ENCODE assay signal across 11 mouse cellular contexts in genomic region chr16:31501751-31502365, GRCm38 (mm10).
DNase-seq lines count a peak whose midpoint lies in the region; ATAC-seq lines count a peak whose summit lies in the region.
"Had no signal": no experiment of that assay in that cellular context is flagged by ENCODE, and none has a peak within 500 bp of the region (broad histone marks: within the 10 kb centered on the region; RNA-seq: fewer than 3 reads in every experiment).

No protein-coding gene starts in this region.

- peak overlapping the region; percentile 72 for H3K27ac ChIP-seq in neural tube, embryonic 11.5 days (ENCODE audit: low read depth, low read length)
- 0 out of 2 replicates have a peak overlapping the region, but pooled peaks have one; percentile 28 for H3K27ac ChIP-seq in forebrain, embryonic 11.5 days (ENCODE audit: low read depth, low read length)
- H3K27ac ChIP-seq in hindbrain, embryonic 15.5 days (replicated peaks) = peak overlapping the region; percentile 17
- H3K27ac ChIP-seq in neural tube, embryonic 14.5 days (ENCODE audit: low read depth, low read length) = peak overlapping the region; percentile 53; the same call in 1 of the 2 replicates
- H3K27ac ChIP-seq: gastrocnemius, adult 2 months; heart, embryonic 13.5 days; liver, embryonic 13.5 days had no signal

- 58% methylated on average over 14 of the region's 14 CpGs for WGBS in neural tube, embryonic 11.5 days
- WGBS in forebrain, embryonic 11.5 days = 51% methylated on average over 14 of the region's 14 CpGs
- 33% methylated on average over 14 of the region's 14 CpGs for WGBS in hindbrain, embryonic 15.5 days
- WGBS in neural tube, embryonic 14.5 days = 26% methylated on average over 14 of the region's 14 CpGs

- no peaks in the 10 kb centered on the region for H3K9me3 ChIP-seq in neural tube, embryonic 11.5 days (ENCODE audit: control insufficient read depth, low read length)
- no peaks in the 10 kb centered on the region for H3K9me3 ChIP-seq in forebrain, embryonic 11.5 days (ENCODE audit: control insufficient read depth, low read length)
- no peaks in the 10 kb centered on the region for H3K9me3 ChIP-seq in hindbrain, embryonic 15.5 days
- H3K9me3 ChIP-seq in neural tube, embryonic 14.5 days (ENCODE audit: control insufficient read depth, low read length) = no peaks in the 10 kb centered on the region
- H3K9me3 ChIP-seq: heart, embryonic 13.5 days; liver, embryonic 13.5 days had no signal

- no peak for DNase-seq in neural tube, embryonic 11.5 days (ENCODE audit: low spot score)
- DNase-seq in neural tube, embryonic 10.5 days (ENCODE audit: extremely low spot score, low spot score) = no peak
- DNase-seq in forebrain, embryonic 11.5 days (ENCODE audit: low spot score) = no peak
- no peak for DNase-seq in left cerebral cortex, postnatal 25 days (ENCODE audit: low spot score in 2 of 2)
- DNase-seq: gastrocnemius, adult 2 months; liver, embryonic 13.5 days had no signal

- no peaks in the 10 kb centered on the region for H3K36me3 ChIP-seq in neural tube, embryonic 11.5 days (ENCODE audit: control insufficient read depth, insufficient read depth, low read length)
- no peaks in the 10 kb centered on the region for H3K36me3 ChIP-seq in forebrain, embryonic 11.5 days (ENCODE audit: control insufficient read depth, insufficient read depth, low read length)
- no peaks in the 10 kb centered on the region for H3K36me3 ChIP-seq in hindbrain, embryonic 15.5 days
- H3K36me3 ChIP-seq in neural tube, embryonic 14.5 days (ENCODE audit: control insufficient read depth, insufficient read depth, low read length) = no peaks in the 10 kb centered on the region
- H3K36me3 ChIP-seq: heart, embryonic 13.5 days; liver, embryonic 13.5 days had no signal

- H3K4me2 ChIP-seq in neural tube, embryonic 11.5 days (ENCODE audit: low read depth) = no peak overlapping the region
- no peak overlapping the region for H3K4me2 ChIP-seq in forebrain, embryonic 11.5 days (ENCODE audit: low read depth, low read length, severe bottlenecking)
- H3K4me2 ChIP-seq in hindbrain, embryonic 15.5 days = no peak overlapping the region
- no peak overlapping the region for H3K4me2 ChIP-seq in neural tube, embryonic 14.5 days (ENCODE audit: low read depth, low read length)
- H3K4me2 ChIP-seq: heart, embryonic 13.5 days; liver, embryonic 13.5 days had no signal

- intact Hi-C loops in left cerebral cortex, postnatal 25 days (cut with DNase I) = no loop called here

- no peak overlapping the region for H3K4me3 ChIP-seq in neural tube, embryonic 11.5 days (ENCODE audit: low read depth, low read length)
- no peak overlapping the region for H3K4me3 ChIP-seq in forebrain, embryonic 11.5 days (ENCODE audit: low read depth, low read length)
- H3K4me3 ChIP-seq in hindbrain, embryonic 15.5 days = no peak overlapping the region
- no peak overlapping the region for H3K4me3 ChIP-seq in neural tube, embryonic 14.5 days (ENCODE audit: low read depth, low read length)
- H3K4me3 ChIP-seq: gastrocnemius, adult 2 months; heart, embryonic 13.5 days; liver, embryonic 13.5 days; myocyte had no signal

- ATAC-seq in neural tube, embryonic 11.5 days (ENCODE audit: insufficient read depth, low FRiP score, low TSS enrichment) = no peak
- 0 out of 2 replicates have a peak, but pooled peaks have one; percentile 51 for ATAC-seq in forebrain, embryonic 11.5 days (replicated peaks; ENCODE audit: low FRiP score)
- ATAC-seq in hindbrain, embryonic 15.5 days (ENCODE audit: low FRiP score, low read depth) = no peak
- ATAC-seq in neural tube, embryonic 14.5 days (ENCODE audit: low read depth) = peak; percentile 64; the same call in 1 of the 2 replicates
- no peak for ATAC-seq in erythroid progenitor cell, adult 5-6 weeks (replicated peaks; ENCODE audit: low FRiP score, poor library complexity, severe bottlenecking)

- H3K9ac ChIP-seq in neural tube, embryonic 11.5 days (ENCODE audit: low read length) = no peak overlapping the region
- H3K9ac ChIP-seq in forebrain, embryonic 11.5 days (ENCODE audit: low read length) = no peak overlapping the region
- no peak overlapping the region for H3K9ac ChIP-seq in hindbrain, embryonic 15.5 days
- no peak overlapping the region for H3K9ac ChIP-seq in neural tube, embryonic 14.5 days (replicated peaks; ENCODE audit: low read depth, low read length)
- H3K9ac ChIP-seq: heart, embryonic 13.5 days; liver, embryonic 13.5 days had no signal

- peaks cover 17% of the 10 kb centered on the region for H3K4me1 ChIP-seq in neural tube, embryonic 11.5 days (ENCODE audit: control insufficient read depth, insufficient read depth, low read length)
- peaks cover 5% of the 10 kb centered on the region; the same call in 1 of the 2 replicates for H3K4me1 ChIP-seq in forebrain, embryonic 11.5 days (replicated peaks; ENCODE audit: control insufficient read depth, insufficient read depth, low read length)
- peaks cover 28% of the 10 kb centered on the region for H3K4me1 ChIP-seq in hindbrain, embryonic 15.5 days (replicated peaks)
- peaks cover 12% of the 10 kb centered on the region; the same call in 1 of the 2 replicates for H3K4me1 ChIP-seq in neural tube, embryonic 14.5 days (ENCODE audit: control insufficient read depth, insufficient read depth, low read length)

- H3K27me3 ChIP-seq in neural tube, embryonic 11.5 days (ENCODE audit: control insufficient read depth, insufficient read depth, low read length) = no peaks in the 10 kb centered on the region
- H3K27me3 ChIP-seq in forebrain, embryonic 11.5 days (ENCODE audit: control insufficient read depth, insufficient read depth, low read length) = no peaks in the 10 kb centered on the region
- H3K27me3 ChIP-seq in hindbrain, embryonic 15.5 days = no peaks in the 10 kb centered on the region
- H3K27me3 ChIP-seq in neural tube, embryonic 14.5 days (ENCODE audit: control insufficient read depth, insufficient read depth, low read length) = no peaks in the 10 kb centered on the region
- H3K27me3 ChIP-seq: heart, embryonic 13.5 days; liver, embryonic 13.5 days had no signal

Comparison
In these comparisons a context has a peak if more than half of its experiments do, and no peak if none do; other contexts are left out.
1. ATAC-seq: peak in forebrain, embryonic 11.5 days (single experiment) and neural tube, embryonic 14.5 days (single experiment); none in neural tube, embryonic 11.5 days (single experiment), hindbrain, embryonic 15.5 days (single experiment) and erythroid progenitor cell, adult 5-6 weeks (single experiment).
2. H3K27ac ChIP-seq: peak in every context shown above with its lines; median percentile 72 in neural tube, embryonic 11.5 days; 53 in neural tube, embryonic 14.5 days; 28 in forebrain, embryonic 11.5 days; 17 in hindbrain, embryonic 15.5 days.